Mouse (Mus musculus): Measurements from ENCODE around the gene Arhgap15.

DNA sequence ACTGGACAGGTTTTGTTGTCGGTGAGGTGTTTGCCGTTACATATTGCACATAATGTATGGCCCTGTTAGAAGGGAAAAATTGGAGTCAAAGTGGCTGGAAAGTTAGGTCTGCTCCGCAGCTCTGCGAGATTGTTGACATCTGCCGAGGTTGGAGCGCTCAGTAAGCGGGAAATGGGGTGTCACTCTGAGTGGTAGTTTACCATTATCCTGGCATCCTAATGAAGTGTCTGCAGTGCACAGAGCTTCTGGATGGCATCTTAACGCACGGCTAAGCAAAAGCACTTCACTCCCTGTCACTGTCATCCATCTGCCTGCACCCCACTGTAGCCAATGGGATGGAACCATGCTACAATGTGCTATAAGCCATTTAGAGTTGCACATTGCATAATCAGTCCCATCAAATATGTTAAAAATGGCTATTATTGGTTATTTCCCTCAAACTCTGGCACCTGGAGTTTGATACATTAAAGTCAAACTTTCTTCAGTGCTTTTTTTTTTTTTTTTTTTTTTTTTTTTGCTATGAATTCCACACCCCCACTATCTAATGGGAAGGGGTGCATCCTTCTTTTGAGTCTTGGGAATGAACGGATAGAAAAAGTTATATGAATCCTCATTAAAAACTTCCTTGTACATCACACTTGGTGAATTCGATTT, 561.6 kb downstream of the Arhgap15 start:
- TF ChIP-seq CTCF (IDR thresholded peaks at IDR 0.05; ENCODE audit: low read depth, low read length): no peak
- TF ChIP-seq POLR2A (IDR thresholded peaks at IDR 0.05; ENCODE audit: borderline replicate concordance, low read depth, low read length): no peak

Data from bone marrow macrophage, adult 2 months (primary cell).